Mouse (Mus musculus): ENCODE results near the gene Tmem199. TPM values are rescaled to one million over a fixed set of nuclear protein-coding genes. Genes with fewer than 3 reads are reported as not detected.

The Tmem199 gene
- polyA plus RNA-seq, 1 experiment from 2014 or later: 66.4 TPM

GRCm38 (mm10) chr11:78502909-78503650 lies 8.9 kb downstream of the Tmem199 start, which contains the start of gene Sebox:
Gene Sebox, plus strand, starts transcription at chr11:78503447.
- WGBS: 69% methylated on average over 7 of the region's 7 CpGs
- no peak within 1 kb of the TSS for H3K9ac ChIP-seq (replicated peaks; ENCODE audit: low read length)
- H3K27me3 ChIP-seq (ENCODE audit: control insufficient read depth, insufficient read depth, low read length): peaks cover 5% of the 10 kb centered on the region; the same call in 1 of the 2 replicates
- H3K9me3 ChIP-seq (replicated peaks; ENCODE audit: control insufficient read depth, low read length): no peaks in the 10 kb centered on the region
- DNase-seq (ENCODE audit: low spot score) (no peak), ATAC-seq (replicated peaks; ENCODE audit: insufficient number of reproducible peaks, low FRiP score, low TSS enrichment, low read depth) (no peak)
- H3K27ac ChIP-seq (replicated peaks; ENCODE audit: low read depth, low read length): no peak within 1 kb of the TSS
- no peak within 1 kb of the TSS for H3K4me3 ChIP-seq (ENCODE audit: low read depth, low read length)
- no peak within 1 kb of the TSS for H3K4me2 ChIP-seq (ENCODE audit: low read depth, low read length)
- H3K36me3 ChIP-seq (replicated peaks; ENCODE audit: control insufficient read depth, insufficient read depth, low read depth, low read length): no peaks in the 10 kb centered on the region; the same call in 1 of the 2 replicates
- H3K4me1 ChIP-seq (ENCODE audit: control insufficient read depth, insufficient read depth, low read length): no peaks in the 10 kb centered on the region

- H3K27ac ChIP-seq (replicated peaks; ENCODE audit: low read depth, low read length): no peak overlapping the region
- H3K27me3 ChIP-seq (ENCODE audit: control insufficient read depth, insufficient read depth, low read length): peaks cover 10% of the 10 kb centered on the region
- H3K4me3 ChIP-seq (ENCODE audit: low read depth, low read length): no peak overlapping the region
- no peak overlapping the region for H3K9ac ChIP-seq (replicated peaks; ENCODE audit: low read length)
- 76% methylated on average over 20 of the region's 20 CpGs for WGBS
- no peak overlapping the region; the same call in 1 of the 2 replicates for H3K4me2 ChIP-seq (ENCODE audit: low read depth, low read length)
- H3K36me3 ChIP-seq (replicated peaks; ENCODE audit: control insufficient read depth, insufficient read depth, low read depth, low read length): no peaks in the 10 kb centered on the region
- H3K4me1 ChIP-seq (ENCODE audit: control insufficient read depth, insufficient read depth, low read length): peaks cover 3% of the 10 kb centered on the region; the same call in 1 of the 2 replicates
- ATAC-seq (replicated peaks; ENCODE audit: insufficient number of reproducible peaks, low FRiP score, low TSS enrichment, low read depth) (no peak), DNase-seq (ENCODE audit: low spot score) (no peak)
- H3K9me3 ChIP-seq (replicated peaks; ENCODE audit: control insufficient read depth, low read length): no peaks in the 10 kb centered on the region
Observed at GRCm38 (mm10) chr11:78501529-78501928, 10.4 kb downstream of the Tmem199 start.

- whole genome bisulfite sequencing: 82% methylated on average over 9 of the region's 9 CpGs
- ATAC-seq (replicated peaks; ENCODE audit: insufficient number of reproducible peaks, low FRiP score, low TSS enrichment, low read depth) (no peak), DNase-seq (ENCODE audit: low spot score) (no peak)
- Histone ChIP-seq H3K36me3 (replicated peaks; ENCODE audit: control insufficient read depth, insufficient read depth, low read depth, low read length) (no peaks in the 10 kb centered on the region), H3K27ac (replicated peaks; ENCODE audit: low read depth, low read length) (no peak overlapping the region), H3K27me3 (ENCODE audit: control insufficient read depth, insufficient read depth, low read length) (peaks cover 16% of the 10 kb centered on the region), H3K4me1 (ENCODE audit: control insufficient read depth, insufficient read depth, low read length) (peaks cover 3% of the 10 kb centered on the region; the same call in 1 of the 2 replicates), H3K9ac (replicated peaks; ENCODE audit: low read length) (no peak overlapping the region), H3K9me3 (replicated peaks; ENCODE audit: control insufficient read depth, low read length) (no peaks in the 10 kb centered on the region), H3K4me3 (ENCODE audit: low read depth, low read length) (no peak overlapping the region), H3K4me2 (ENCODE audit: low read depth, low read length) (no peak overlapping the region)
Observed at GRCm38 (mm10) chr11:78500623-78501202, 11.3 kb downstream of the Tmem199 start.

DNA sequence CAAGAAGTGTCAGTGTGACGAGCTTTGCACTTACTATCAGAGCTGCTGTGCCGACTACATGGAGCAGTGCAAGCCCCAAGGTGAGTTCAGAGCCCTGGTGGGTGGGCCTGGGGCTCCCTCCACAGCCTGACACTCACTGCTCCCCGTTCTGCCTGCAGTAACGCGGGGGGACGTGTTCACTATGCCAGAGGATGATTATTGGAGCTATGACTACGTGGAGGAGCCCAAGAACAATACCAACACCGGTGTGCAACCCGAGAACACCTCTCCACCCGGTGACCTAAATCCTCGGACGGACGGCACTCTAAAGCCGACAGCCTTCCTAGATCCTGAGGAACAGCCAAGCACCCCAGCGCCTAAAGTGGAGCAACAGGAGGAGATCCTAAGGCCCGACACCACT lies 12.4 kb downstream of the Tmem199 start:
- WGBS: 42% methylated on average over 16 of the region's 16 CpGs
- Histone ChIP-seq H3K27ac (replicated peaks; ENCODE audit: low read depth, low read length) (no peak overlapping the region), H3K9ac (replicated peaks; ENCODE audit: low read length) (no peak overlapping the region), H3K36me3 (replicated peaks; ENCODE audit: control insufficient read depth, insufficient read depth, low read depth, low read length) (no peaks in the 10 kb centered on the region), H3K27me3 (ENCODE audit: control insufficient read depth, insufficient read depth, low read length) (peaks cover 22% of the 10 kb centered on the region), H3K9me3 (replicated peaks; ENCODE audit: control insufficient read depth, low read length) (no peaks in the 10 kb centered on the region), H3K4me2 (ENCODE audit: low read depth, low read length) (0 out of 2 replicates have a peak overlapping the region, but pooled peaks have one; percentile 5), H3K4me3 (ENCODE audit: low read depth, low read length) (no peak overlapping the region), H3K4me1 (ENCODE audit: control insufficient read depth, insufficient read depth, low read length) (peaks cover 3% of the 10 kb centered on the region; the same call in 1 of the 2 replicates)
- no peak for DNase-seq (ENCODE audit: low spot score)
- no peak for ATAC-seq (replicated peaks; ENCODE audit: insufficient number of reproducible peaks, low FRiP score, low TSS enrichment, low read depth)

DNA sequence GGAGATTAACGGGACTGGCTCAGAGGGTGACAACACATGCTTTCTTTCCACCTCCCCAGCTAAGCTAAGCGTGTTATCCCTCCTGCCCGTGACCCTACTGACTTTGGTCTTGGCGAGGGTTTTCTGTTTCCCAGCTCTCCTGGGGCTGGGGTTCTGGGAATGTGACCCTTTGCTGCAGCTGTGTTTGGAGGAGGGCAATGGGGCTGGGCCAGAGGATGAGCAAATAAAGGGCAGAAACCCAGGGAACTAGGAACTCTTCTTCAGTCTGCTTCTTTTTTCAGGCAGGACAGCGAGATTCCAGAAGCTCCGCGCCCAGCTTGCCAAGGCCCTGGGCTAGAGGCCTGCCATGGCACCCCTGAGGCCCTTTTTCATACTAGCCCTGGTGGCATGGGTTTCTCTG lies 13.0 kb downstream of the Tmem199 start, which contains the start of gene Vtn:
Vtn (plus strand) TSS at position 88 of the 400 bp plus-strand sequence.
- DNase-seq (ENCODE audit: low spot score) (no peak), ATAC-seq (replicated peaks; ENCODE audit: insufficient number of reproducible peaks, low FRiP score, low TSS enrichment, low read depth) (no peak)
- peak within 1 kb of the TSS; percentile 99 for H3K4me2 ChIP-seq (ENCODE audit: low read depth, low read length)
- peaks cover 3% of the 10 kb centered on the region; the same call in 1 of the 2 replicates for H3K4me1 ChIP-seq (ENCODE audit: control insufficient read depth, insufficient read depth, low read length)
- peaks cover 22% of the 10 kb centered on the region for H3K27me3 ChIP-seq (ENCODE audit: control insufficient read depth, insufficient read depth, low read length)
- peak within 1 kb of the TSS; percentile 11; the same call in 1 of the 2 replicates for H3K9ac ChIP-seq (replicated peaks; ENCODE audit: low read length)
- no peaks in the 10 kb centered on the region for H3K9me3 ChIP-seq (replicated peaks; ENCODE audit: control insufficient read depth, low read length)
- no peaks in the 10 kb centered on the region for H3K36me3 ChIP-seq (replicated peaks; ENCODE audit: control insufficient read depth, insufficient read depth, low read depth, low read length)
- H3K27ac ChIP-seq (replicated peaks; ENCODE audit: low read depth, low read length): no peak within 1 kb of the TSS
- WGBS: 46% methylated on average over 7 of the region's 7 CpGs
- peak within 1 kb of the TSS; percentile 59 for H3K4me3 ChIP-seq (ENCODE audit: low read depth, low read length)

GRCm38 (mm10) chr11:78497544-78498522 lies 14.1 kb downstream of the Tmem199 start, which contains the start of gene Sarm1:
Gene Sarm1, minus strand, starts transcription at chr11:78497754.
- H3K27me3 ChIP-seq (ENCODE audit: control insufficient read depth, insufficient read depth, low read length): peaks cover 22% of the 10 kb centered on the region
- WGBS: 3% methylated on average over 35 of the region's 36 CpGs
- peak within 1 kb of the TSS; percentile 99 for H3K4me2 ChIP-seq (ENCODE audit: low read depth, low read length)
- peak; percentile 98 for DNase-seq (ENCODE audit: low spot score)
- H3K4me1 ChIP-seq (ENCODE audit: control insufficient read depth, insufficient read depth, low read length): peaks cover 3% of the 10 kb centered on the region; the same call in 1 of the 2 replicates
- no peak within 1 kb of the TSS for H3K27ac ChIP-seq (replicated peaks; ENCODE audit: low read depth, low read length)
- ATAC-seq (replicated peaks; ENCODE audit: insufficient number of reproducible peaks, low FRiP score, low TSS enrichment, low read depth): peak; percentile 92
- peak within 1 kb of the TSS; percentile 54 for H3K9ac ChIP-seq (replicated peaks; ENCODE audit: low read length)
- H3K4me3 ChIP-seq (ENCODE audit: low read depth, low read length): peak within 1 kb of the TSS; percentile 59
- no peaks in the 10 kb centered on the region for H3K36me3 ChIP-seq (replicated peaks; ENCODE audit: control insufficient read depth, insufficient read depth, low read depth, low read length)
- H3K9me3 ChIP-seq (replicated peaks; ENCODE audit: control insufficient read depth, low read length): no peaks in the 10 kb centered on the region

DNA sequence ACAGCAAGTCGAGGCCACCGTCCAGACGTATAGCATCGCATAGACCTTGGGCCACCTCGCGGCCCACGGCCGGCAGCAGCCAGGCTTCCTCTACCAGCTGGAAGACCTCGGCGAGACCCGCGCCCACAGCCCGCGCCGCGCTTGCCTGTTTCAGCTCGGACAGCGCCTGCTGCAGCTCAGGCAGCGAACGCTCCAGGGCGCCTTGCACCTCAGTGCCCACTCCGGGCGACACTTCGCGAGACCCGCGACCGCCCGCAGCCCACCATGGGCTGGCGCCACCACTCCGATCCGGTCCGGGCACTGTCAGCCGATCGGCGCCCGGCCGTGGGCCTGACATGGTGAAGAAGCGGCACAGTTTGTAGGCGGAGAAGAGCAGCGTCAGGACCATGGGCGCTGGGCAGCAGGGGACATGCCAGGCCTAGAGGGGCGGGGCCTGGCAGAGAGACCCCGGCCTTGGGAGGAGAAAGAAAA lies 14.9 kb downstream of the Tmem199 start:
- no peak overlapping the region for H3K27ac ChIP-seq (replicated peaks; ENCODE audit: low read depth, low read length)
- DNase-seq (ENCODE audit: low spot score): peak; percentile 39
- H3K4me3 ChIP-seq (ENCODE audit: low read depth, low read length): peak overlapping the region; percentile 59
- ATAC-seq (replicated peaks; ENCODE audit: insufficient number of reproducible peaks, low FRiP score, low TSS enrichment, low read depth): peak; percentile 59; the same call in 1 of the 2 replicates
- H3K36me3 ChIP-seq (replicated peaks; ENCODE audit: control insufficient read depth, insufficient read depth, low read depth, low read length): no peaks in the 10 kb centered on the region
- H3K9ac ChIP-seq (replicated peaks; ENCODE audit: low read length): peak overlapping the region; percentile 54
- no peaks in the 10 kb centered on the region for H3K9me3 ChIP-seq (replicated peaks; ENCODE audit: control insufficient read depth, low read length)
- under 1% methylated on average over 44 of the region's 44 CpGs for WGBS
- H3K4me1 ChIP-seq (ENCODE audit: control insufficient read depth, insufficient read depth, low read length): peaks cover 3% of the 10 kb centered on the region; the same call in 1 of the 2 replicates
- H3K27me3 ChIP-seq (ENCODE audit: control insufficient read depth, insufficient read depth, low read length): peaks cover 22% of the 10 kb centered on the region
- H3K4me2 ChIP-seq (ENCODE audit: low read depth, low read length): peak overlapping the region; percentile 99
